Mouse (Mus musculus): Measurements from ENCODE around the gene Ptpn9.
A peak's percentile ranks its signal among the peaks of the same experiment; 100 is the strongest.

Ptpn9 gene

GRCm38 (mm10) chr9:57017631-57018030 lies 22.9 kb downstream of the Ptpn9 start:
- no peak for DNase-seq

- DNase-seq, result no peak
Observed at GRCm38 (mm10) chr9:57031756-57032155, 37.0 kb downstream of the Ptpn9 start.

GRCm38 (mm10) chr9:57056237-57056636 lies 61.5 kb downstream of the Ptpn9 start:
- DNase-seq, result peak in 1 of 2 experiments; percentile 17

GRCm38 (mm10) chr9:57064164-57064563 lies 69.4 kb downstream of the Ptpn9 start:
- no peak for DNase-seq

GRCm38 (mm10) chr9:57068266-57068665 lies 73.5 kb downstream of the Ptpn9 start:
- DNase-seq, result no peak

- no peak for DNase-seq
Observed at GRCm38 (mm10) chr9:57070262-57070661, 75.5 kb downstream of the Ptpn9 start.

- DNase-seq, result no peak
Observed at GRCm38 (mm10) chr9:57070800-57071545, 76.2 kb downstream of the Ptpn9 start.

- peak; percentile 55 to 74 for DNase-seq
Observed at GRCm38 (mm10) chr9:57071801-57072351, 77.2 kb downstream of the Ptpn9 start, which contains the start of gene Sin3a. Gene Sin3a, plus strand, starts transcription at chr9:57072040.

- DNase-seq, result no peak
Observed at GRCm38 (mm10) chr9:57072526-57072988, 77.8 kb downstream of the Ptpn9 start.

- peak; percentile 95 to 99 for DNase-seq
Observed at GRCm38 (mm10) chr9:57072989-57073789, 78.5 kb downstream of the Ptpn9 start.

- DNase-seq, result no peak
Observed at GRCm38 (mm10) chr9:57073790-57074094, 79.0 kb downstream of the Ptpn9 start.

- DNase-seq, result peak; percentile 26 to 34
Observed at GRCm38 (mm10) chr9:57074171-57074821, 79.6 kb downstream of the Ptpn9 start.

GRCm38 (mm10) chr9:57074822-57075603 lies 80.3 kb downstream of the Ptpn9 start:
- peak; percentile 59 to 70 for DNase-seq

GRCm38 (mm10) chr9:57075681-57076381 lies 81.1 kb downstream of the Ptpn9 start:
- peak; percentile 98 to 100 for DNase-seq

GRCm38 (mm10) chr9:57076701-57077660 lies 82.3 kb downstream of the Ptpn9 start:
- peak; percentile 78 to 87 for DNase-seq

GRCm38 (mm10) chr9:57082236-57082635 lies 87.5 kb downstream of the Ptpn9 start:
- no peak for DNase-seq

Data from thymus, adult 18-20 months (tissue).